Mouse (Mus musculus): Measurements from ENCODE around the gene Cd59a. TPM values are rescaled to one million over a fixed set of nuclear protein-coding genes. Genes with fewer than 3 reads are reported as not detected.
A peak's percentile ranks its signal among the peaks of the same experiment; 100 is the strongest.
"Not testable (repeated sequence)": the region's sequence is repeated elsewhere in the genome, so short reads cannot be mapped to it uniquely, and the experiment has no call there.

Cd59a gene
- 1.4 to 3.9 TPM (median 1.8 TPM) in 3 replicates for total RNA-seq (2017)

DNA sequence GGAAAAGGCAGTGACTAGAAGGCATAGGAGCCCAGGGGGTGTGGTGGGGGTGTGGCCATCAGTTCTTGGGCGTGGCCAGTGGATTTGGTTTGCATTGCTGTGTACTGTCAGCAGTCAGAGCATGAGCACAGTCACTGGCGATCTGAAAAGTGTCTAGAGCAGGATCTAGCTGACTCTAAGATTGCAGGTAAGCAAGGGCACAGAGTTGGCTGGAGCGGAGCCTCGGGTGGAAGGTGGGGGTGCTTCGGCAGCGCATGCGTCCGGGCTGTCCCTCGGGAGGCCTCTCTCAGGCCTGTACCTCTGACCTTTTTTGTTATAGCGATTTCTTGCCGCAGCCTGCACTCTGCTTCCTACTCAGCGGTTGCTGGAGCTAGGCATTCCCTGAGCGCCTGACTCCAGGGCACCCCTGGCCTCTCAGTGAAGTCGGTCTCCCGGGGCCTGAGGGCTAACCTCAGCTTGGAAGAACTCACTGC, at the start of gene Cd59a:
Cd59a (plus strand) TSS at position 61 of the 473 bp plus-strand sequence.
- no peak for ATAC-seq (replicated peaks; ENCODE audit: insufficient number of reproducible peaks, low FRiP score, low TSS enrichment, poor library complexity, severe bottlenecking)

GRCm38 (mm10) chr2:104058381-104058780, 37.2 kb upstream of the Cd59a start:
- ATAC-seq (replicated peaks; ENCODE audit: insufficient number of reproducible peaks, low FRiP score, low TSS enrichment, poor library complexity, severe bottlenecking): no peak

- ATAC-seq (replicated peaks; ENCODE audit: insufficient number of reproducible peaks, low FRiP score, low TSS enrichment, poor library complexity, severe bottlenecking): no peak
Measured at GRCm38 (mm10) chr2:104058954-104059353, 36.6 kb upstream of the Cd59a start.

DNA sequence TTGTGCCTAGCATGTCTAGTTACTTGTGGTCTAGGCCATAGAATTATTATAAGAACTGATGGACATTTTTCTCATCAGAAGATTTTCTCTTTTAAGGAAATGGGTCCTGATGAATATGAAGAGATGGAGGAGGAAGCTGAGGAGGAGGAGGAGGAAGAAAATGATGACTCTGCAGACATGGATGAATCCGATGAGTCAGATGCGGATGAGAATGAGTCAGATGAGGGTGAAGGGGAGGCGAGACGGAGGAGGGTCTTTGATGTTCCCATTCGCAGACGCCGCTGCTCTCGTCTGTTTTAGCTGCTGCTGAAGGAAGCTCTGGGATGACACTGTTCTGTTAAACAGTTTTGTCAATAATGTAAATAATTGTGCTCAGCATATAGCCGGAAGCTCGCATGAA, 35.8 kb upstream of the Cd59a start:
- no peak for ATAC-seq (replicated peaks; ENCODE audit: insufficient number of reproducible peaks, low FRiP score, low TSS enrichment, poor library complexity, severe bottlenecking)

DNA sequence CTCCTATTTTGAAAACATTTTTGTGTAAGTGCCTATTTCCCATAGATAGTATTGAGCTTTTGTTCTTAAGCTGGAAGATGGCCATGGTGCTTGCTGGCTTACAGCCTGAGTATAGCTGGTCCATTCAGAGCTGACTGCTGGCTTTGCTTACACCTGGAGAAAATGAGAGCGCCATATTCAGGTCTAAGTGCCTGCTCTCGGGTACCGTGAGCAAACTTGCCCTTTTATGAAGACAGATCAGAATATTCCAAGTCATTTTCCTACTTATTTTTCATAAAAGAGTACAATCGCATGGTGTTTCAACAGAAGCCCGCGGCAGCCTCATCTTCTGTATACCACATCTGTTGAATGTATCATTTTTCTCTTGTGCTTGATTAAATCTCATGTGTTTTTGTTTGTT, 34.6 kb upstream of the Cd59a start:
- no peak for ATAC-seq (replicated peaks; ENCODE audit: insufficient number of reproducible peaks, low FRiP score, low TSS enrichment, poor library complexity, severe bottlenecking)

DNA sequence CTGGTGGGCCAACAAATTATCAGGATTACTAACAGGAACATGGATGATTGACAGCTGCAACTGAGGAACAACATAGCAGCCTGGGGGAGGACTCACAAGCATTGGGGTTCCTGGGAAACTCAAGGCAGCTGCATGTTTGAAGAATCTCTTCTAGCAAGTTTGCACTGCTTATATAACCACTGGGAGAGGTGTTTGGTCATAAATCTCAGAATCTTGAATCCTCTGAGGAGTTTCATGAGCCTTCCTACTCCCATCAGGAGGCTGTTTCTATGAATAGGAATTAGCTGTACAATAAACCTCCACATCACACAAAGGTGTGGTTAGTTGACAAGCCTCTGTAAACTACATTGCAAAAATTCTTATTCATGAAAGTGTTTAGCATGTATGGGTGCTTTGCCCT, 32.9 kb upstream of the Cd59a start:
- ATAC-seq (replicated peaks; ENCODE audit: insufficient number of reproducible peaks, low FRiP score, low TSS enrichment, poor library complexity, severe bottlenecking): no peak

GRCm38 (mm10) chr2:104064152-104064551, 31.4 kb upstream of the Cd59a start:
- ATAC-seq (replicated peaks; ENCODE audit: insufficient number of reproducible peaks, low FRiP score, low TSS enrichment, poor library complexity, severe bottlenecking): no peak

DNA sequence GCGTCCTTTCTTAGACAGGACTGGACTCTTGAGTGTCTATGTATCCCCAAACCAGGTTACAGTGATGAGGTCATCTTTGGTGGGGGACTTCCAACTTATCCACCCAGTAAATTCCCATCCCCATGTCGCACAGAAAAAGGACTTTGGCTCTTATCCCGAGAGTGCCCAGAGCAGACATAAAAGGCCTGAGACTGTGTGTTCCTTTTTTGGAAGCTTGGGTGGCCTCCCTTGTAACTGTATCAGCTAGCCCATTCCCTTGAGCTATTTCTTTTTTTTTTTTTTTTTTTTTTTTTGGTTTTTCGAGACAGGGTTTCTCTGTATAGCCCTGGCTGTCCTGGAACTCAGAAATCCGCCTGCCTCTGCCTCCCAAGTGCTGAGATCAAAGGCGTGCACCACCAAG, 30.1 kb upstream of the Cd59a start, which contains the start of gene Gm10912:
Gm10912 (plus strand) TSS at position 301 of the 400 bp plus-strand sequence.
- ATAC-seq (replicated peaks; ENCODE audit: insufficient number of reproducible peaks, low FRiP score, low TSS enrichment, poor library complexity, severe bottlenecking): not testable (repeated sequence)

GRCm38 (mm10) chr2:104068450-104068849, 27.2 kb upstream of the Cd59a start, which contains the start of gene Gm10799:
TSS of gene Gm10799 (minus strand) at chr2:104068550.
- not testable (repeated sequence) for ATAC-seq (replicated peaks; ENCODE audit: insufficient number of reproducible peaks, low FRiP score, low TSS enrichment, poor library complexity, severe bottlenecking)

DNA sequence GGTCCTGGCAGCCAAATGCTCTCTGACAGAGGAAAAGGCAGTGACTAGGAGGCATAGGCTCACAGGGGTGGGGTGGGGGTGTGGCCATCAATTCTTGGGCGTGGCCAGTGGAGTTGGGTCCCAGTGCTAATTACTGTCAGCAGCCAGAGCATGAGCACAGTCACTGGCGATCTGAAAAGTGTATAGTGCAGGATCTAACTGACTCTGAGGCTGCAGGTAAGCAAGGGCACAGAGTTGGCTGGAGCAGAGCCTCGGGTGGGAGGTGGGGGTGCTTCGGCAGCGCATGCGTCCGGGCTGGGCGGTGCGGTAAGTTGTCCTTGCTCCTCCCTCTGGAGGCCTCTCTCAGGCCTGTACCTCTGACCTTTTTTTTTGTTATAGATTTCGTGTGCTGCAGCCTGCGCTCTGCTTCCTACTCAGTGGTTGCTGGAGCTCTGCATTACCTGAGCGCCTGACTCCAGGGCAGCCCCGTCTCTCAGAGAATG, 25.9 kb upstream of the Cd59a start, which contains the start of gene Cd59b:
Cd59b (plus strand) TSS at position 146 of the 482 bp plus-strand sequence.
- ATAC-seq (replicated peaks; ENCODE audit: insufficient number of reproducible peaks, low FRiP score, low TSS enrichment, poor library complexity, severe bottlenecking): 0 out of 2 replicates have a peak, but pooled peaks have one; percentile 31

GRCm38 (mm10) chr2:104078285-104078684, 17.3 kb upstream of the Cd59a start:
- ATAC-seq (replicated peaks; ENCODE audit: insufficient number of reproducible peaks, low FRiP score, low TSS enrichment, poor library complexity, severe bottlenecking): not testable (repeated sequence)

- ATAC-seq (replicated peaks; ENCODE audit: insufficient number of reproducible peaks, low FRiP score, low TSS enrichment, poor library complexity, severe bottlenecking): not testable (repeated sequence)
Measured at GRCm38 (mm10) chr2:104081436-104082050, 14.1 kb upstream of the Cd59a start.

DNA sequence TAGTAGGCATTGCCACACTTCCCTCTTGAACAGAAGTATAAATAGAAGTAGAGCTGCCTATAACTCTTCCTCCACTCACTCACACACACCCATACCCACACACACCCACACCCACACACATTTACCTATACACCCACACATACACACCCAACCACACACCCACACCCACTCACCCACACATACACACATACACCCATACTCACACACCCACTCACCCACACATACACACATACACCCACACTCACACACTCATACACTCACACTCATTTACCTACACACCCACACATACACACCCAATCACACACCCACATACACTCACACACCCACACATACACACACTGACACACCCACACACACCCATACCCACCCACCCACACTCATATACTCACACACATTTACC, 13.1 kb upstream of the Cd59a start:
- ATAC-seq (replicated peaks; ENCODE audit: insufficient number of reproducible peaks, low FRiP score, low TSS enrichment, poor library complexity, severe bottlenecking): no peak

DNA sequence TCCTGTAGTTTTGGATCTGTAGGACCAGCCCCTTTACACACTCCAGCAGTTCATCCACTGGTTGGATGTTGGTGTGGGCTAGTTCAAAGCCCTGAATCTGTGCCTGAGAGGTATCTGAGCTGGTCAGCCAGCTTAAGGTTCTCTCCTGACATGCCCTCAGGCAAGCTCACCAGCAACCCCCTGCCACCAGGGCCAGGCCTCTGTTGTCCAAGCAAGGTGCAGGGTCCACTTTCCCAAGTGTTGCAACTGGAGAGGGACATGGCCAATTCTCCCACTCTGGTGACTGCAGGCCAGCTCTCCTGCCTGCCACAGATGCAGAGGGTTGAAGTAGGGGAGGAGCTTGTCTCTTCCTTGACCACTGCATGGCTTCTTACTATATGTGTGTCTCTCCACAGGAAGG, 11.6 kb upstream of the Cd59a start:
- ATAC-seq (replicated peaks; ENCODE audit: insufficient number of reproducible peaks, low FRiP score, low TSS enrichment, poor library complexity, severe bottlenecking): not testable (repeated sequence)

DNA sequence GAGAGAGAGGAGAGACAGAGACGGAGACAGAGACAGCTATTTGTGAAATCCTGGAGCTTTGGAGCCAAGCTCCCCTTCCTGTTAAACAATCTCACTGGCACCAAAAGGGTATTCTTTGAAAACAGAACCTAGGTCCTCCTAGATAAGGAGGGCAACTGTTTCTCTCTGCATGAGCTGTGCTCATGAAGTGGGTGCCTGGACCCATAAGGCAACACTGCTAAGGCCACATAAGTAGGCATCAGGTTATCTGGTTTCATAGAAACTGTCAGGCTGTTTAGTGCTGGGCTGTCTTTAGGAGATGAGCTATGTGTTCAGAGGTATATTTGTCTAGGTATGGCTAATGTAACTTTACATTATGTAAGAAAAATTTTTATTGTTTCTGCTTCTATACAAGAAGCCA, 8.0 kb upstream of the Cd59a start:
- ATAC-seq (replicated peaks; ENCODE audit: insufficient number of reproducible peaks, low FRiP score, low TSS enrichment, poor library complexity, severe bottlenecking): not testable (repeated sequence)

DNA sequence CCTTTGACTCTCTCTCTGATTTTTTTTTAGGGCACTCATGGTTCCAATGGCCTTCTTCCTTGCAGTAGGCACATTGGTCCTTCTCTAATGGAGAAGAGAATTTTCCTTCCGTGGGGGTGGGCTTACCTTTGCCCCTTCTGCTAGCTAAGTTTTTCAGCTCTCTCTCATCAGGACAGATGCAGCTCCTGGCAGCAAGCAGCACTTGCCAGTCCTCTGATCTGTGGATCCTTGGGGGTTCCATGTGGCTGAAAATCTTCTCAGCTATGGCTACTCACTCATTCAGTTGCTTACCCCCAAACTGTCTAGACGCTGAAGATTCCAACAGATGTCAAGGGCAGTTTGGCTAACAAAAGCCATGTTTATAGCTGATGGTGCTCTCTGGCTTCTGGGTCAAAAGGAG, 2.3 kb upstream of the Cd59a start:
- no peak for ATAC-seq (replicated peaks; ENCODE audit: insufficient number of reproducible peaks, low FRiP score, low TSS enrichment, poor library complexity, severe bottlenecking)

- ATAC-seq (replicated peaks; ENCODE audit: insufficient number of reproducible peaks, low FRiP score, low TSS enrichment, poor library complexity, severe bottlenecking): no peak
Measured at GRCm38 (mm10) chr2:104096256-104096655, 655 bp downstream of the Cd59a start.

DNA sequence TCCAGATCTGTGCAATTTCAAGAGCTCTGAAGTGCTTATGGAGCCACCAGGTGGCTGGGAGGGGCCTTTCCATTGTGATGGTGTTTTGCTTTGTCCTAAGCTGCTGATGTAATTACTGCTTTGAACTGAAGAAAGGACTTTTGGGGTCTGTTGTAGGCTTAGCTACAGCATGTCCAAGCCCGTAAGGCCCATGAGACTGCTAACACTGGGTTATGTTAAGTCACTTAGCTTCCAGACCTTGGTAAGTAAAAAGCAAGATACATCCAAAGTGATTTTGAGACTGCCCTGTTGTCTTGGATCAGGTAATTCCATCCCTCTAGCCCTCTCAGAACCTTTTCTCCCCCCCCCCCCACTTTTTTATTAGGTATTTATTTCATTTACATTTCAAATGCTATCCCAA, 1.2 kb downstream of the Cd59a start:
- ATAC-seq (replicated peaks; ENCODE audit: insufficient number of reproducible peaks, low FRiP score, low TSS enrichment, poor library complexity, severe bottlenecking): not testable (repeated sequence)

GRCm38 (mm10) chr2:104097396-104097795, 1.8 kb downstream of the Cd59a start:
- ATAC-seq (replicated peaks; ENCODE audit: insufficient number of reproducible peaks, low FRiP score, low TSS enrichment, poor library complexity, severe bottlenecking): not testable (repeated sequence)

- no peak for ATAC-seq (replicated peaks; ENCODE audit: insufficient number of reproducible peaks, low FRiP score, low TSS enrichment, poor library complexity, severe bottlenecking)
Measured at GRCm38 (mm10) chr2:104098529-104099230, 3.1 kb downstream of the Cd59a start.
